Mouse (Mus musculus): ENCODE results near the gene Prrc2b.

DNA sequence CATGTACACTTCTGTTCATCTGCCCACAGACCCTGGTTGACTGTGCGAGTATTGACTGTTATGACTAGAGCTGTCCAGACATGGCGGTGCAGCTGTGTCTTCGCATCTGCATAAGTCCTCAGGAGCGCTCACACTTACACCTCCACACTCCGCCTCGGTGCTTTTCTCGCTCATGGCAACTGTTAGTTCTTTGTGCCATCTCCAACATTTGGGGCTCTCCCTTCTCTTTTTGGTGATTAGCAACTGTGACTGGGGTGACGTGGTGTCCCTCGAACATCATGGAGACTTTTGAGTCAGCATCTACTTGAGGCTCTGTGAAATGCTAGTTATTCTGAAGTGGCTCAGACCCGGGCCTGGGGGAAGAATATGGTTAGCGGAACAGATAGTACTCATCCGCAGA lies 29.2 kb downstream of the Prrc2b start:
- TF ChIP-seq GATA1 (IDR thresholded peaks at IDR 0.05; ENCODE audit: low read length) (no peak), TAL1 (IDR thresholded peaks at IDR 0.05; ENCODE audit: low read length) (no peak)
